Mouse (Mus musculus): ENCODE measurements around the gene Samd11.

Samd11 gene

GRCm38 (mm10) chr4:156215649-156216048 is 39.8 kb downstream of the Samd11 start, which contains the start of gene Perm1:
TSS of gene Perm1 (plus strand) at chr4:156215868.
- no peak for DNase-seq (ENCODE audit: extremely low spot score, low spot score)

GRCm38 (mm10) chr4:156213134-156213533 is 42.3 kb downstream of the Samd11 start:
- no peak for DNase-seq (ENCODE audit: extremely low spot score, low spot score)

GRCm38 (mm10) chr4:156209963-156210635 is 45.4 kb downstream of the Samd11 start:
- DNase-seq (ENCODE audit: extremely low spot score, low spot score): no peak

GRCm38 (mm10) chr4:156208872-156209271 is 46.6 kb downstream of the Samd11 start:
- DNase-seq (ENCODE audit: extremely low spot score, low spot score): no peak

GRCm38 (mm10) chr4:156203413-156204131 is 51.9 kb downstream of the Samd11 start:
- no peak for DNase-seq (ENCODE audit: extremely low spot score, low spot score)

GRCm38 (mm10) chr4:156203001-156203412 is 52.5 kb downstream of the Samd11 start, which contains the start of gene AW011738:
TSS of gene AW011738 (plus strand) at chr4:156203304.
- peak; percentile 78 for DNase-seq (ENCODE audit: extremely low spot score, low spot score)

- no peak for DNase-seq (ENCODE audit: extremely low spot score, low spot score)
Measured at GRCm38 (mm10) chr4:156202462-156202893, 53.0 kb downstream of the Samd11 start.

GRCm38 (mm10) chr4:156200623-156201475 is 54.6 kb downstream of the Samd11 start, which contains the start of gene Isg15:
TSS of gene Isg15 (minus strand) at chr4:156200818.
- no peak for DNase-seq (ENCODE audit: extremely low spot score, low spot score)

GRCm38 (mm10) chr4:156197829-156198205 is 57.6 kb downstream of the Samd11 start:
- peak; percentile 94 for DNase-seq (ENCODE audit: extremely low spot score, low spot score)

GRCm38 (mm10) chr4:156197131-156197828 is 58.2 kb downstream of the Samd11 start, which contains the start of gene Agrn:
TSS of gene Agrn (minus strand) at chr4:156197488.
- peak; percentile 79 for DNase-seq (ENCODE audit: extremely low spot score, low spot score)

Data from neural tube, embryonic 10.5 days (tissue).